Mouse (Mus musculus): ENCODE results near the gene Gm20388.

DNA sequence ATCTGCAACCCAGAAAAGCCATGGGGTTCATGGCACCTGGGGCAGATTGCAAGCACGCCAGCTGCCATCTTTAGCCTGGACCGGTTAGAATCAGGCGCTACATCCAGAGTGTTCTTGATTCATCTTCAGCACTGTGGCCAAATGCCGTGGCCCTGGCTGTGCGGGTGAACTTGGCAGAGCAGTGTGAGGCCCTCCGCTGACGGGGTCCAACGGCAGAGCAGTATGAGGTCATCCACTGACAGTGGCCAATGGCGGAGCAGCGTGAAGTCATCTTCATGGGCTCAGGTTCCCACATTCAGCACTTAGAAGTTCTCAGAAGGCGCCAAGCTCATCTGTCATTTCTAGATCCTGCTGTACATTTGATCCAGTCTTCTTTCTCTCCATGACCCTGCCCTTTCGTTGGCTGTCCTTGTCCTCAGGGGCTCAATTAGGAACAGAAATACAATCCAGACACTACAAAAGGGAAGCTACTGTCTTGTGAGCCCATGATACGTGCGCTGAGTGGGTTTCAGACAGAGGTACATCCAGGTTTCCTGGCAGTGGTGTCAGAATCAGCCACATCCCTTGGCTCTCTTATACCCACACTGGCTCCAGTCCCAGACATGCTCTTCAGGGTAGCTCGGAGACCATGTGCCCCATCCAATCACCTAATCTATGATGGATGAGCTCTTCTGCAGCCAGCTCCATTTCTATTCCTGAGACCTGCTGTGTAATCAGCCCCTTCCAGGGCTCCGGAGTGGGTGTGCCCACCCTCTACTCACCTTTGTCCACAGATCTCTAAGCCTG lies 2329.8 kb downstream of the Gm20388 start:
- TF ChIP-seq CTCF (IDR thresholded peaks at IDR 0.05; ENCODE audit: low read depth), result no peak
- TF ChIP-seq EP300 (IDR thresholded peaks at IDR 0.05; ENCODE audit: low read depth), result no peak
